Mouse (Mus musculus) hindbrain, postnatal 0 days (tissue): ENCODE results near the gene Mfsd11. TPM values are rescaled to one million over a fixed set of nuclear protein-coding genes. Genes with fewer than 3 reads are reported as not detected.
"Not testable (repeated sequence)": the region's sequence is repeated elsewhere in the genome, so short reads cannot be mapped to it uniquely, and the experiment has no call there.

Experiments
- ATAC-seq: fragments of 200-750 bp; cut with Nextera tagmentation; 2 replicates; pipeline ENCODE4 v1.8.0; 2017; ENCODE audit warnings: mild to moderate bottlenecking, moderate TSS enrichment, moderate library complexity
- DNase-seq: peaks from one replicate; pipeline ENCODE4 v3.0.0-alpha.2; 2015; ENCODE audit warnings: low spot score
- H3K27ac ChIP-seq: fragments of 300-500 bp; sonication (generic); 2 replicates; pipeline ENCODE4 v1.5.1; 2014; ENCODE audit warnings: mild to moderate bottlenecking
- H3K27me3 ChIP-seq: fragments of 300-500 bp; sonication (generic); 2 replicates; pipeline ENCODE4 v1.6.1; 2014; ENCODE audit warnings: low read length, mixed read lengths; ENCODE audit not compliant: insufficient read depth
- H3K36me3 ChIP-seq: fragments of 300-500 bp; sonication (generic); 2 replicates; pipeline ENCODE4 v1.6.1; 2014; ENCODE audit warnings: low read length, mixed read lengths; ENCODE audit not compliant: insufficient read depth
- H3K4me1 ChIP-seq: fragments of 300-500 bp; sonication (generic); 2 replicates; pipeline ENCODE4 v1.6.1; 2014; ENCODE audit warnings: antibody characterized with exemption, low read length, mixed read lengths; ENCODE audit not compliant: insufficient read depth
- H3K4me2 ChIP-seq: fragments of 300-500 bp; sonication (generic); 2 replicates; pipeline ENCODE4 v1.6.1; 2014; ENCODE audit warnings: low read depth, mild to moderate bottlenecking, low read length, moderate library complexity, mixed read lengths
- H3K4me3 ChIP-seq: fragments of 300-500 bp; sonication (generic); 2 replicates; pipeline ENCODE4 v1.5.1; 2014; ENCODE audit warnings: low read length
- H3K9ac ChIP-seq: fragments of 300-500 bp; sonication (generic); replicated peaks from 2 replicates; pipeline ENCODE4 v1.6.1; 2014; ENCODE audit warnings: mild to moderate bottlenecking, low read length, moderate library complexity, mixed read lengths
- H3K9me3 ChIP-seq: fragments of 300-500 bp; sonication (generic); 2 replicates; pipeline ENCODE4 v1.6.1; 2016; ENCODE audit warnings: low read length, mixed read lengths
- CTCF ChIP-seq: IDR thresholded peaks from 2 replicates; pipeline ENCODE4 v1.5.1; 2016; ENCODE audit warnings: antibody characterized with exemption, control low read depth, low read depth
- WGBS: fragments of 180-500 bp; shearing (Covaris S2); extraction: QIAGEN DNeasy Blood & Tissue Kit; methylation state at CpG from one replicate; pipeline ENCODE4 v1.1.7; 2014; 5-methylcytosine and 5-hydroxymethylcytosine counted together
- polyA plus RNA-seq: library from polyadenylated mRNA; unstranded; fragments of >200 nt; fragmentation: Nextera tagmentation; extraction: Ambion mirVana; gene quantifications from 2 replicates; pipeline ENCODE4 v1.2.1, GENCODE M21; 2015
- total RNA-seq: library from RNA; depleted of rRNA; stranded (reverse); fragments of >200 nt; gene quantifications from 2 replicates; pipeline ENCODE4 v1.2.3, GENCODE M21; 2014

Mfsd11 gene
- total and polyA plus RNA-seq, 2 experiments from 2014 or later = 45.6 to 62.8 TPM

- WGBS = 89% methylated on average over 3 of the region's 3 CpGs
- Histone ChIP-seq H3K27me3 (no peaks in the 10 kb centered on the region), H3K9ac (no peak overlapping the region), H3K4me3 (no peak overlapping the region), H3K36me3 (no peaks in the 10 kb centered on the region), H3K4me1 (no peaks in the 10 kb centered on the region; the same call in 1 of the 2 replicates), H3K4me2 (no peak overlapping the region), H3K9me3 (no peaks in the 10 kb centered on the region), H3K27ac (no peak overlapping the region)
- ATAC-seq (no peak), DNase-seq (no peak)
- no peak for TF ChIP-seq CTCF
These were observed 4.8 kb upstream of the Mfsd11 start for GRCm38 (mm10) chr11:116847187-116848085.

- ATAC-seq = no peak
- H3K27ac ChIP-seq = no peak overlapping the region
- no peak overlapping the region for H3K4me3 ChIP-seq
- no peak for DNase-seq
- no peak overlapping the region for H3K4me2 ChIP-seq
- no peak for TF ChIP-seq CTCF
- H3K36me3 ChIP-seq = no peaks in the 10 kb centered on the region
- H3K27me3 ChIP-seq = no peaks in the 10 kb centered on the region
- 83% methylated on average over 5 of the region's 5 CpGs for WGBS
- no peaks in the 10 kb centered on the region for H3K9me3 ChIP-seq
- H3K9ac ChIP-seq = no peak overlapping the region
- no peaks in the 10 kb centered on the region; the same call in 1 of the 2 replicates for H3K4me1 ChIP-seq
These were observed 4.0 kb upstream of the Mfsd11 start for GRCm38 (mm10) chr11:116848086-116848876.

- H3K4me1 ChIP-seq, H3K27ac ChIP-seq, H3K36me3 ChIP-seq, H3K4me3 ChIP-seq, H3K27me3 ChIP-seq, H3K9me3 ChIP-seq, ATAC-seq, H3K4me2 ChIP-seq, DNase-seq, H3K9ac ChIP-seq: not testable (repeated sequence)
- WGBS = 71% methylated on average over 2 of the region's 2 CpGs
These were observed 3.4 kb upstream of the Mfsd11 start for GRCm38 (mm10) chr11:116848877-116849178.

- H3K27me3 ChIP-seq = no peaks in the 10 kb centered on the region
- no peak overlapping the region for H3K27ac ChIP-seq
- no peak overlapping the region for H3K9ac ChIP-seq
- ATAC-seq = no peak
- no peaks in the 10 kb centered on the region for H3K36me3 ChIP-seq
- no peak for DNase-seq
- no peak overlapping the region for H3K4me3 ChIP-seq
- H3K4me1 ChIP-seq = no peaks in the 10 kb centered on the region; the same call in none of the 2 replicates
- no peak for TF ChIP-seq CTCF
- H3K4me2 ChIP-seq = no peak overlapping the region
- no peaks in the 10 kb centered on the region for H3K9me3 ChIP-seq
These were observed 2.7 kb upstream of the Mfsd11 start for GRCm38 (mm10) chr11:116849587-116849986.

- Histone ChIP-seq H3K9me3 (no peaks in the 10 kb centered on the region), H3K9ac (no peak overlapping the region), H3K4me1 (no peaks in the 10 kb centered on the region; the same call in none of the 2 replicates), H3K27me3 (no peaks in the 10 kb centered on the region), H3K4me3 (peak overlapping the region; percentile 96; the same call in 1 of the 2 replicates), H3K36me3 (no peaks in the 10 kb centered on the region), H3K4me2 (peak overlapping the region; percentile 92; the same call in 1 of the 2 replicates), H3K27ac (no peak overlapping the region)
- no peak for TF ChIP-seq CTCF
- DNase-seq (no peak), ATAC-seq (no peak)
- 43% methylated on average over 4 of the region's 4 CpGs for WGBS
These were observed 2.2 kb upstream of the Mfsd11 start for GRCm38 (mm10) chr11:116850085-116850484.

GRCm38 (mm10) chr11:116850833-116851477 lies 1.3 kb upstream of the Mfsd11 start:
- H3K9me3 ChIP-seq = no peaks in the 10 kb centered on the region
- ATAC-seq = no peak
- WGBS = 29% methylated on average over 6 of the region's 6 CpGs
- H3K27me3 ChIP-seq = no peaks in the 10 kb centered on the region
- peak overlapping the region; percentile 90 for H3K9ac ChIP-seq
- no peaks in the 10 kb centered on the region for H3K36me3 ChIP-seq
- no peak for DNase-seq
- H3K27ac ChIP-seq = 0 out of 2 replicates have a peak overlapping the region, but pooled peaks have one; percentile 99
- TF ChIP-seq CTCF = no peak
- H3K4me3 ChIP-seq = peak overlapping the region; percentile 96
- no peaks in the 10 kb centered on the region; the same call in none of the 2 replicates for H3K4me1 ChIP-seq
- H3K4me2 ChIP-seq = peak overlapping the region; percentile 92
